Mouse (Mus musculus): Measurements from ENCODE around the gene Atp8a1.

GRCm38 (mm10) chr5:67813334-67813733, 33.9 kb downstream of the Atp8a1 start:
- TF ChIP-seq SMC3 (IDR thresholded peaks at IDR 0.05; ENCODE audit: low read depth, low read length) (no peak), MAFK (IDR thresholded peaks at IDR 0.05; ENCODE audit: insufficient replicate concordance, low read length) (no peak), BHLHE40 (IDR thresholded peaks at IDR 0.05; ENCODE audit: low read depth, low read length) (no peak), CTCF (conservative IDR thresholded peaks at IDR 0.05 in 1 of 2, IDR thresholded peaks at IDR 0.05 in 1 of 2; ENCODE audit: low read depth in 2 of 2, low read length in 2 of 2) (no peak), UBTF (IDR thresholded peaks at IDR 0.05; ENCODE audit: low read depth, low read length) (no peak), GABPA (IDR thresholded peaks at IDR 0.05; ENCODE audit: insufficient replicate concordance, low read depth, low read length) (no peak), TBP (conservative IDR thresholded peaks at IDR 0.05; ENCODE audit: low read depth, low read length) (no peak), EP300 (IDR thresholded peaks at IDR 0.05; ENCODE audit: low read length) (no peak), POLR2A (IDR thresholded peaks at IDR 0.05; ENCODE audit: low read depth, low read length) (no peak), CHD2 (IDR thresholded peaks at IDR 0.05; ENCODE audit: low read length) (no peak), USF2 (conservative IDR thresholded peaks at IDR 0.05; ENCODE audit: low read depth, low read length) (no peak), MAX (IDR thresholded peaks at IDR 0.05; ENCODE audit: low read length) (no peak), TCF12 (IDR thresholded peaks at IDR 0.05; ENCODE audit: low read depth, low read length) (no peak)

All from CH12.LX (cell line).